Mouse (Mus musculus): Measurements from ENCODE around the gene Kank3.
A peak's percentile ranks its signal among the peaks of the same experiment; 100 is the strongest.

Gene Kank3

GRCm38 (mm10) chr17:33810334-33811141 lies at the start of gene Kank3:
Kank3 (plus strand) TSS chr17:33810519.
- peak; percentile 94 for DNase-seq

- DNase-seq, result no peak
Measured at GRCm38 (mm10) chr17:33766389-33766788, 43.9 kb upstream of the Kank3 start.

- no peak for DNase-seq
Measured at GRCm38 (mm10) chr17:33771617-33772016, 38.7 kb upstream of the Kank3 start.

- DNase-seq, result no peak
Measured at GRCm38 (mm10) chr17:33773426-33773825, 36.9 kb upstream of the Kank3 start.

- DNase-seq, result no peak
Measured at GRCm38 (mm10) chr17:33773871-33774572, 36.3 kb upstream of the Kank3 start.

- DNase-seq, result no peak
Measured at GRCm38 (mm10) chr17:33774573-33775155, 35.7 kb upstream of the Kank3 start.

- DNase-seq, result no peak
Measured at GRCm38 (mm10) chr17:33775287-33775686, 35.0 kb upstream of the Kank3 start.

GRCm38 (mm10) chr17:33779271-33779966 lies 30.9 kb upstream of the Kank3 start:
- DNase-seq, result peak; percentile 57

- no peak for DNase-seq
Measured at GRCm38 (mm10) chr17:33779967-33780295, 30.4 kb upstream of the Kank3 start.

GRCm38 (mm10) chr17:33780431-33780830 lies 29.9 kb upstream of the Kank3 start:
- no peak for DNase-seq

- peak; percentile 78 for DNase-seq
Measured at GRCm38 (mm10) chr17:33781124-33781977, 29.0 kb upstream of the Kank3 start, which contains the start of gene Angptl4. Angptl4 (minus strand) TSS chr17:33781830.

GRCm38 (mm10) chr17:33782067-33782466 lies 28.3 kb upstream of the Kank3 start:
- DNase-seq, result no peak

GRCm38 (mm10) chr17:33783408-33783807 lies 26.9 kb upstream of the Kank3 start:
- DNase-seq, result no peak

- no peak for DNase-seq
Measured at GRCm38 (mm10) chr17:33784939-33785338, 25.4 kb upstream of the Kank3 start.

- no peak for DNase-seq
Measured at GRCm38 (mm10) chr17:33786375-33786774, 23.9 kb upstream of the Kank3 start.

- no peak for DNase-seq
Measured at GRCm38 (mm10) chr17:33788732-33789131, 21.6 kb upstream of the Kank3 start.

GRCm38 (mm10) chr17:33798306-33798705 lies 12.0 kb upstream of the Kank3 start:
- DNase-seq, result no peak

GRCm38 (mm10) chr17:33799277-33799676 lies 11.0 kb upstream of the Kank3 start:
- DNase-seq, result no peak

GRCm38 (mm10) chr17:33802221-33802620 lies 8.1 kb upstream of the Kank3 start:
- no peak for DNase-seq

GRCm38 (mm10) chr17:33804205-33804604 lies 6.1 kb upstream of the Kank3 start:
- no peak for DNase-seq

- DNase-seq, result no peak
Measured at GRCm38 (mm10) chr17:33804745-33805144, 5.6 kb upstream of the Kank3 start.

GRCm38 (mm10) chr17:33807181-33807888 lies 3.0 kb upstream of the Kank3 start:
- DNase-seq, result no peak

All from liver (tissue).